In genomic region chr4:82403975-82404651, GRCm38 (mm10) we compare ENCODE assay signal across 8 mouse cellular contexts.
A peak's percentile ranks its signal among the peaks of the same experiment; 100 is the strongest.
DNase-seq lines count a peak whose midpoint lies in the region; ATAC-seq and TF ChIP-seq lines count a peak whose summit lies in the region.

No protein-coding gene starts in this region.

- no peaks in the 10 kb centered on the region; the same call in 1 of the 2 replicates for H3K36me3 ChIP-seq in embryonic facial prominence, embryonic 13.5 days
- no peaks in the 10 kb centered on the region for H3K36me3 ChIP-seq in heart, embryonic 15.5 days

- no peak overlapping the region for H3K4me3 ChIP-seq in embryonic facial prominence, embryonic 13.5 days
- peak overlapping the region; percentile 16 for H3K4me3 ChIP-seq in heart, embryonic 15.5 days
- H3K4me3 ChIP-seq in layer of hippocampus, adult 2 months: peak overlapping the region; percentile 32

- H3K4me1 ChIP-seq in embryonic facial prominence, embryonic 13.5 days: peaks cover 87% of the 10 kb centered on the region
- H3K4me1 ChIP-seq in heart, embryonic 15.5 days (replicated peaks): peaks cover 89% of the 10 kb centered on the region

- peak overlapping the region; percentile 36; the same call in 1 of the 2 replicates for H3K9ac ChIP-seq in embryonic facial prominence, embryonic 13.5 days
- H3K9ac ChIP-seq in heart, embryonic 15.5 days: no peak overlapping the region

- 0 out of 2 replicates have a peak, but pooled peaks have one; percentile 33 for ATAC-seq in embryonic facial prominence, embryonic 13.5 days (ENCODE audit: insufficient number of reproducible peaks, insufficient read depth, low FRiP score, low TSS enrichment, low read depth)
- peak; percentile 77 for ATAC-seq in heart, embryonic 15.5 days (replicated peaks; ENCODE audit: insufficient number of reproducible peaks, insufficient read depth, low FRiP score, low read depth)
- no peak for ATAC-seq in megakaryocyte-erythroid progenitor cell, adult 5-6 weeks (replicated peaks; ENCODE audit: low FRiP score, low TSS enrichment, poor library complexity, severe bottlenecking)

- WGBS in embryonic facial prominence, embryonic 13.5 days: 57% methylated on average over 13 of the region's 13 CpGs
- 21% methylated on average over 13 of the region's 13 CpGs for whole genome bisulfite sequencing in heart, embryonic 15.5 days

- DNase-seq in 3134 (ENCODE audit: extremely low read depth, insufficient read length, low spot score): peak; percentile 72
- DNase-seq in adrenal gland, adult (ENCODE audit: inconsistent age in 2 of 2, low spot score in 1 of 2): peak; percentile 81 to 89
- DNase-seq in layer of hippocampus, adult 2 months (ENCODE audit: low spot score in 2 of 2): peak; percentile 24 to 42
- DNase-seq in lung, postnatal 25 days (ENCODE audit: low spot score): peak; percentile 80
- DNase-seq in spleen, postnatal 10 days (ENCODE audit: low spot score in 2 of 2): no peak

- no peaks in the 10 kb centered on the region for H3K27me3 ChIP-seq in embryonic facial prominence, embryonic 13.5 days
- no peaks in the 10 kb centered on the region for H3K27me3 ChIP-seq in heart, embryonic 15.5 days

- peak overlapping the region; percentile 69 for H3K27ac ChIP-seq in embryonic facial prominence, embryonic 13.5 days
- H3K27ac ChIP-seq in heart, embryonic 15.5 days: peak overlapping the region; percentile 79
- peak overlapping the region; percentile 79 for H3K27ac ChIP-seq in layer of hippocampus, adult 2 months

- TF ChIP-seq CTCF in layer of hippocampus, adult 2 months (conservative IDR thresholded peaks at IDR 0.05): no peak

- H3K4me2 ChIP-seq in embryonic facial prominence, embryonic 13.5 days: peak overlapping the region; percentile 40
- peak overlapping the region; percentile 53 for H3K4me2 ChIP-seq in heart, embryonic 15.5 days

- no peaks in the 10 kb centered on the region for H3K9me3 ChIP-seq in embryonic facial prominence, embryonic 13.5 days
- H3K9me3 ChIP-seq in heart, embryonic 15.5 days (replicated peaks): no peaks in the 10 kb centered on the region

Comparison
In these comparisons a context has a peak if more than half of its experiments do, and no peak if none do; other contexts are left out.
1. DNase-seq: peak in 3134 (single experiment), adrenal gland, adult (2 of 2), layer of hippocampus, adult 2 months (2 of 2) and lung, postnatal 25 days (single experiment); none in spleen, postnatal 10 days (0 of 2).
2. Peak in every context shown above with its lines, with median percentiles within 50 percentile points of each other: H3K27ac ChIP-seq.